Mouse (Mus musculus): ENCODE measurements at regions not wholly inside any gene's neighbourhood (a gene's known extent, or its start where the extent isn't known, plus 50 kb on each side); places are given as distances from the start of the nearest gene placed in this dataset.

DNA sequence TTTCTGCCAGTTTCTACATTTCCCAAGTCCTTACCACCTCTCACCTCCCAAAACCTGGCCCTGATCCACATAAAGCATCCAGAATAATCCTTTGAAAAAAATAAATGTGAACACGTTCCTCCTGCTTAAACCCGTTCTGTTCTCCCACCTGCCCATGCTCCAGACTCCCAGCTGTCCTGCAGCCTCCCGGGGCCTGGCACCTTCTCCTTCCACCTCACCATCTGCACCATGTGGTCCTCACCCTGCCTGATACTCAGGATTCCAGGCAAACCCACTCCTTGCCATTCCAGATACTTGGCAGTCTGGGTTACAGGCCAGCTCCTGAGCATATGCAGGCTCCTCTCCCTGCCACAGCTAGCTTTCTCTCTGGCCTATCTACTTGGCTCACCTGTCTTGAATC, 431.9 kb upstream of the Zmiz1 start:
- TF ChIP-seq POLR2A (IDR thresholded peaks at IDR 0.05; ENCODE audit: low read depth, low read length) (no peak), CTCF (IDR thresholded peaks at IDR 0.05; ENCODE audit: extremely low read depth, insufficient read length, insufficient replicate concordance, low read depth, low read length) (no peak)

All from small intestine, adult 2 months (tissue).